Mouse (Mus musculus): ENCODE data around the gene Ksr2. TPM values are rescaled to one million over a fixed set of nuclear protein-coding genes. Genes with fewer than 3 reads are reported as not detected.

Ksr2 gene
- polyA plus RNA-seq, 1 experiment, result not detected

- H3K4me1 ChIP-seq (ENCODE audit: control insufficient read depth, insufficient read depth, low read length), result no peaks in the 10 kb centered on the region
- TF ChIP-seq POLR2A (IDR thresholded peaks at IDR 0.05; ENCODE audit: low read depth, low read length), result no peak
- no peak overlapping the region for H3K27ac ChIP-seq (ENCODE audit: insufficient read depth, low read length)
- no peak overlapping the region for H3K4me3 ChIP-seq (ENCODE audit: insufficient read depth, low read length)
These were observed 33.6 kb upstream of the Ksr2 start for GRCm38 (mm10) chr5:117380199-117380598.

DNA sequence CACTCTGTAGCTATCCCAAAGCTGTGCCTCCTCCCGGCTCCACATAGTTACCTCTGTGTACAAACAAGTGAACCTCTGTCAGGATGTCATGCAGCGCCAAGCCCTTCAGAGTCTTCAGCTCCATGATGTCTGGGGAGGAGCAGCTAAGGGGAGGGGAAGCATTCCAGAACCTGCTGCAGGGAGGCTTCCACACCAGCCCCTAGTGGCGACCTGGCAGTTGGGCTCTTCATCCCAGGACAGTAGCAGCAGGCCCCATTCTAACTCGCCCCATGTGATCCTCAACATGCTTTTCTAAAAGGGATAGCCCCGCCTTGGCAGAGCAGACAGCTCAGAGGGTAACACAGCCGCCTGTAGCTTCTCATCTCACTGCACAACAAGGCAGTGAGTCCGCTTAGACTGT lies 32.0 kb upstream of the Ksr2 start:
- Histone ChIP-seq H3K4me3 (ENCODE audit: insufficient read depth, low read length) (no peak overlapping the region), H3K4me1 (ENCODE audit: control insufficient read depth, insufficient read depth, low read length) (no peaks in the 10 kb centered on the region), H3K27ac (ENCODE audit: insufficient read depth, low read length) (no peak overlapping the region)
- TF ChIP-seq POLR2A (IDR thresholded peaks at IDR 0.05; ENCODE audit: low read depth, low read length), result no peak

DNA sequence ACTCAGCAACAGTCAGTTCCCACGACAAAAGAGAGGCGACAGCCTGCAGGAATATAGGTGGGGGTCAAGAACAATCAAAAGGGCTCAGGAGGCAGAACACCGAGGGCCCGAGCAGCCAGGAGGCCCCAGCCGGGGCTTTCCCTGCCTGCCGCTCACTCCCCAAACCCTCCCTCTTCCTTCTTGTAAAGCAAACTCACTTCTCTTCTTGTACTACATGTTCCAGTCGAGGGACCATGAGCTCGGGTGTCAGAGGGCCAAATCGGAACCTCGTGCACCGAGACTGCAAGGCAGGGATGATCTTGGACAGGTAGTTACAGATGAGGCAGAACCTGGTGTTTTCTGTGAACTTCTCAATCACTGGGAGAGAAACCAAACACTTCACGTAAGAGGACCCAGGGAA lies 30.6 kb upstream of the Ksr2 start:
- Histone ChIP-seq H3K27ac (ENCODE audit: insufficient read depth, low read length) (no peak overlapping the region), H3K4me3 (ENCODE audit: insufficient read depth, low read length) (no peak overlapping the region), H3K4me1 (ENCODE audit: control insufficient read depth, insufficient read depth, low read length) (no peaks in the 10 kb centered on the region)
- TF ChIP-seq CTCF (IDR thresholded peaks at IDR 0.05; ENCODE audit: borderline replicate concordance, insufficient read depth, low read length) (no peak), POLR2A (IDR thresholded peaks at IDR 0.05; ENCODE audit: low read depth, low read length) (no peak)

DNA sequence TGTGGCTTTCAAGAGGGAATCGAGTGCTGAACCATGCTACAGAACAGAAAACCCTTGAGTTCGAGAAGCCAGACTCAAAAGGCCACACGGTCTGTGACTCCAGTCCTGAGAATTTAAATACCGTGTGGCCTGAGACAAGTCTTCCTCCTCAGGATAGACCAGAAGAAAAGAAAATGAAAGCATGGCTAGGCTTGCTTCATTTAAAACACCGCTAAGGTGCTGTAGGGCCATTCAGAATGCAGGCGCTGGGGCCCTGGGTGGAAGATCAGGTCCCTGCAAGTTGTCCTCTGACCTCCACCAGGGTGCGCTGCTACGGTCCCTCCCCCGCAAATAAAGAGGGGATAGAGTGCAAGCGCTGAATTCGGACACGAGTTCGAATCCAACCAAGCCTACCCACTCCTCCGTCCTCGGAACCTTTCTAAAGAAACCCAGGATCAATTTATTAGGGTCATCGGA lies 25.5 kb upstream of the Ksr2 start:
- Histone ChIP-seq H3K27ac (ENCODE audit: insufficient read depth, low read length) (no peak overlapping the region), H3K4me1 (ENCODE audit: control insufficient read depth, insufficient read depth, low read length) (no peaks in the 10 kb centered on the region), H3K4me3 (ENCODE audit: insufficient read depth, low read length) (peak overlapping the region; percentile 92)
- TF ChIP-seq CTCF (IDR thresholded peaks at IDR 0.05; ENCODE audit: borderline replicate concordance, insufficient read depth, low read length), result 0 out of 2 replicates have a peak, but pooled peaks have one; percentile 37
- TF ChIP-seq POLR2A (IDR thresholded peaks at IDR 0.05; ENCODE audit: low read depth, low read length), result no peak

DNA sequence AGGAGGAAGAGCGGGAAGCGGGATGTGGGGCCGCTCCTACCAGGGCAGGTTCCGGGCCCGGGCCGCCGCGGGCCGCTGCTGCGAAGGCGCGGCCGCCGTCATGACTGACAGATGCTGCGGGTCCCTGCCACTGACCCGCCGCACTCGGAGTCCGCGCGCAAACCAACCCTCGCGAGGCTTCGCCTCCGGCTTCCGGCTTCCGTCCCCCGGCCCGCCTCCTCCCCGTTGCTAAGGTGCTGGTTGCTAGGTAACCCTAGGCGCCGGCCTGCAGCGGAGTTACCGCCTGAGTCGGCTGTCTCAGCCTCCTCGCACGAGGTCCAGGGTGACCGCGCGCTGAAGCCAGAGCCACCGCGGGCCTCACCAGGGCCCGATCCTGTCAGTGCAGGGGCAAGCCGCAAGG lies 24.9 kb upstream of the Ksr2 start, which contains the start of gene Rfc5:
TSS of gene Rfc5 (minus strand) at position 171 of the 400 bp plus-strand sequence.
- Histone ChIP-seq H3K4me1 (ENCODE audit: control insufficient read depth, insufficient read depth, low read length) (no peaks in the 10 kb centered on the region), H3K4me3 (ENCODE audit: insufficient read depth, low read length) (peak within 1 kb of the TSS; percentile 92), H3K27ac (ENCODE audit: insufficient read depth, low read length) (no peak within 1 kb of the TSS)
- TF ChIP-seq CTCF (IDR thresholded peaks at IDR 0.05; ENCODE audit: borderline replicate concordance, insufficient read depth, low read length) (no peak), POLR2A (IDR thresholded peaks at IDR 0.05; ENCODE audit: low read depth, low read length) (peak; percentile 66)

GRCm38 (mm10) chr5:117390895-117391294 lies 22.9 kb upstream of the Ksr2 start:
- H3K27ac ChIP-seq (ENCODE audit: insufficient read depth, low read length), result no peak overlapping the region
- TF ChIP-seq CTCF (IDR thresholded peaks at IDR 0.05; ENCODE audit: borderline replicate concordance, insufficient read depth, low read length) (no peak), POLR2A (IDR thresholded peaks at IDR 0.05; ENCODE audit: low read depth, low read length) (no peak)
- H3K4me3 ChIP-seq (ENCODE audit: insufficient read depth, low read length), result no peak overlapping the region
- H3K4me1 ChIP-seq (ENCODE audit: control insufficient read depth, insufficient read depth, low read length), result no peaks in the 10 kb centered on the region

GRCm38 (mm10) chr5:117395834-117396233 lies 18.0 kb upstream of the Ksr2 start:
- TF ChIP-seq CTCF (IDR thresholded peaks at IDR 0.05; ENCODE audit: borderline replicate concordance, insufficient read depth, low read length) (no peak), POLR2A (IDR thresholded peaks at IDR 0.05; ENCODE audit: low read depth, low read length) (no peak)
- Histone ChIP-seq H3K4me3 (ENCODE audit: insufficient read depth, low read length) (no peak overlapping the region), H3K4me1 (ENCODE audit: control insufficient read depth, insufficient read depth, low read length) (no peaks in the 10 kb centered on the region), H3K27ac (ENCODE audit: insufficient read depth, low read length) (no peak overlapping the region)

GRCm38 (mm10) chr5:117396596-117397014 lies 17.2 kb upstream of the Ksr2 start:
- no peak overlapping the region for H3K4me3 ChIP-seq (ENCODE audit: insufficient read depth, low read length)
- H3K4me1 ChIP-seq (ENCODE audit: control insufficient read depth, insufficient read depth, low read length), result no peaks in the 10 kb centered on the region
- no peak overlapping the region for H3K27ac ChIP-seq (ENCODE audit: insufficient read depth, low read length)
- TF ChIP-seq POLR2A (IDR thresholded peaks at IDR 0.05; ENCODE audit: low read depth, low read length), result no peak
- TF ChIP-seq CTCF (IDR thresholded peaks at IDR 0.05; ENCODE audit: borderline replicate concordance, insufficient read depth, low read length), result no peak

- no peak overlapping the region for H3K27ac ChIP-seq (ENCODE audit: insufficient read depth, low read length)
- H3K4me1 ChIP-seq (ENCODE audit: control insufficient read depth, insufficient read depth, low read length), result no peaks in the 10 kb centered on the region
- H3K4me3 ChIP-seq (ENCODE audit: insufficient read depth, low read length), result no peak overlapping the region
- TF ChIP-seq CTCF (IDR thresholded peaks at IDR 0.05; ENCODE audit: borderline replicate concordance, insufficient read depth, low read length) (no peak), POLR2A (IDR thresholded peaks at IDR 0.05; ENCODE audit: low read depth, low read length) (no peak)
These were observed 16.4 kb upstream of the Ksr2 start for GRCm38 (mm10) chr5:117397371-117397770.

DNA sequence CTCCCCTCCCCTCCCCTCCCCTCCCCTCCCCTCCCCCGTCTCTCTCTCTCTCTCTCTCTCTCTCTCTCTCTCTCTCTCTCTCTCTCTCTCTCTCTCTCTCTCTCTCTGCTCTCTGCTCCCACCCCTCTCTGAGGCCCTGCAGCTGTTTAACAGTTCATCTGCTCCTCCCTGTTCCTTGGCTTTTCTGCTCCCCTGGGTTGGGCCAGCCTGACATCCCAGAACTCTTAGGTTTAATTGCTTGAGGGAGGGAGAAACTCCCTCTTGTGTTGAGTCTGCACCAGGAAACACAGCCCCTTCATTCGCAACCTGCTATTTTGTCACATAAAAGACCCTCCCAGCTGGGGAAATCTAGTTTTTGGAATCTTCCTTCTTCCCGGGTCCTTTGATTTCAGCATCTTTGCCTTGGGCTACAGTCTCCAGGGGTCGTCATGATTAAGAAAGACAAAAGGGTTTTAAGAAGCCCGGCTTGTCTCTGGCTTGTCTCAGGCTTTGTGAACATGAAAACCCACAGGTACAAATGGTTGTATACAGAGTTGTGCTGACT lies 15.7 kb upstream of the Ksr2 start:
- no peak for TF ChIP-seq CTCF (IDR thresholded peaks at IDR 0.05; ENCODE audit: borderline replicate concordance, insufficient read depth, low read length)
- TF ChIP-seq POLR2A (IDR thresholded peaks at IDR 0.05; ENCODE audit: low read depth, low read length), result no peak
- Histone ChIP-seq H3K27ac (ENCODE audit: insufficient read depth, low read length) (no peak overlapping the region), H3K4me3 (ENCODE audit: insufficient read depth, low read length) (no peak overlapping the region), H3K4me1 (ENCODE audit: control insufficient read depth, insufficient read depth, low read length) (no peaks in the 10 kb centered on the region)

GRCm38 (mm10) chr5:117399281-117399680 lies 14.5 kb upstream of the Ksr2 start:
- no peak for TF ChIP-seq CTCF (IDR thresholded peaks at IDR 0.05; ENCODE audit: borderline replicate concordance, insufficient read depth, low read length)
- TF ChIP-seq POLR2A (IDR thresholded peaks at IDR 0.05; ENCODE audit: low read depth, low read length), result no peak

More at GRCm38 (mm10) chr5:117399281-117399680, 14.5 kb upstream of the Ksr2 start:
- no peak overlapping the region for H3K27ac ChIP-seq (ENCODE audit: insufficient read depth, low read length)
- no peaks in the 10 kb centered on the region for H3K4me1 ChIP-seq (ENCODE audit: control insufficient read depth, insufficient read depth, low read length)
- H3K4me3 ChIP-seq (ENCODE audit: insufficient read depth, low read length), result no peak overlapping the region
